Mouse (Mus musculus): ENCODE data around the gene Mrpl16. TPM values are rescaled to one million over a fixed set of nuclear protein-coding genes. Genes with fewer than 3 reads are reported as not detected.

The Mrpl16 gene
- total and polyA plus RNA-seq, 3 experiments: 46.8 to 58.3 TPM; not detected in 1

DNA sequence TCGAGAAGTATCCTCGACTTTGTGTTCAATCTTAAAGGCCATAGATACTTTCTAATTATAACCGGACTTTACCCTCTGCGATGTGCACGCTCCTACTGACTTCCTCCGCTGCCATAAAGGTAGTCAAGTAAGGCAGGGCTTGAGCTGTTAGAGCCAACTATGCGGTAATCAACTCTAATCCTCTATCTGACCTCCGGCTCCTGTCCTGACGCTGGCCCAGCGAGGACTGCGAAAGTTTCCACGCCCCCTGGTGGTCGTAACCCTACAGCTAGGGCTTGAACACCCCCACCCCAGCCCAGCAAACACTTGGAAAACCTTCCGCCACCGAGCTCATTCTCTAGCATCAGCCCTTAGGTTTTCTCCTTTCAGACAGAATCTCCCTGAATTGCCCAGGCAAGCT lies 49.6 kb downstream of the Mrpl16 start:
- Histone ChIP-seq H3K9ac (ENCODE audit: control insufficient read depth, low read depth, low read length, poor library complexity, severe bottlenecking) (no peak overlapping the region), H3K79me2 (ENCODE audit: control insufficient read depth, insufficient read depth, low read length, poor library complexity) (no peaks in the 10 kb centered on the region), H3K27ac (ENCODE audit: control insufficient read depth, low read depth, low read length) (no peak overlapping the region), H3K27me3 (ENCODE audit: control insufficient read depth in 1 of 2, insufficient read depth in 2 of 2, low read length in 2 of 2) (no peaks in the 10 kb centered on the region; a peak in 1 of 4 replicates), H3K4me1 (ENCODE audit: control insufficient read depth in 1 of 2, insufficient read depth in 2 of 2, low read length in 2 of 2) (peaks cover 0 to 2% of the 10 kb centered on the region in 2 experiments; a peak in 1 of 4 replicates), H3K36me3 (ENCODE audit: control insufficient read depth in 1 of 2, insufficient read depth in 2 of 2, low read length in 2 of 2) (no peaks in the 10 kb centered on the region), H3K9me3 (replicated peaks; ENCODE audit: insufficient read depth, low read length) (no peaks in the 10 kb centered on the region), H3K4me3 (ENCODE audit: control insufficient read depth in 1 of 2, insufficient read depth in 1 of 2, low read depth in 2 of 2, low read length in 2 of 2) (no peak overlapping the region)
- no peak for TF ChIP-seq USF2 (IDR thresholded peaks at IDR 0.05; ENCODE audit: borderline replicate concordance in 1 of 2, insufficient read depth in 1 of 2, low read depth in 1 of 2, low read length in 2 of 2)
- peak; percentile 48 for TF ChIP-seq SMC3 (IDR thresholded peaks at IDR 0.05; ENCODE audit: low read depth, low read length)
- TF ChIP-seq ZMIZ1 (IDR thresholded peaks at IDR 0.05; ENCODE audit: low read depth, low read length): no peak
- no peak for TF ChIP-seq MYC (IDR thresholded peaks at IDR 0.05; ENCODE audit: low read depth, low read length)
- no peak for TF ChIP-seq KAT2A (conservative IDR thresholded peaks at IDR 0.05; ENCODE audit: low read depth, low read length)
- no peak for TF ChIP-seq MAFK (IDR thresholded peaks at IDR 0.05; ENCODE audit: borderline replicate concordance, low read depth, low read length)
- no peak for TF ChIP-seq USF1 (IDR thresholded peaks at IDR 0.05; ENCODE audit: low read depth, low read length)
- TF ChIP-seq MXI1 (IDR thresholded peaks at IDR 0.05; ENCODE audit: low read depth, low read length): no peak
- no peak for TF ChIP-seq ZKSCAN1 (IDR thresholded peaks at IDR 0.05; ENCODE audit: low read depth, low read length)
- TF ChIP-seq HCFC1 (IDR thresholded peaks at IDR 0.05; ENCODE audit: low read depth, low read length): no peak
- no peak for TF ChIP-seq SIN3A (IDR thresholded peaks at IDR 0.05; ENCODE audit: low read length)
- TF ChIP-seq ETS1 (IDR thresholded peaks at IDR 0.05; ENCODE audit: low read depth, low read length): no peak
- TF ChIP-seq POLR2AphosphoS2 (IDR thresholded peaks at IDR 0.05; ENCODE audit: low read length): no peak
- TF ChIP-seq CTCF (IDR thresholded peaks at IDR 0.05 in 2 of 3, conservative IDR thresholded peaks at IDR 0.05 in 1 of 3; ENCODE audit: control insufficient read depth in 1 of 3, insufficient read depth in 1 of 3, low read depth in 2 of 3, low read length in 3 of 3, poor library complexity in 1 of 3, severe bottlenecking in 1 of 3): peak in 2 of 3 experiments; percentile 35 to 46; a peak in 5 of 6 replicates
- TF ChIP-seq MAX (IDR thresholded peaks at IDR 0.05; ENCODE audit: low read length): no peak
- no peak for TF ChIP-seq TBP (IDR thresholded peaks at IDR 0.05; ENCODE audit: low read depth, low read length)
- no peak for TF ChIP-seq NELFE (IDR thresholded peaks at IDR 0.05; ENCODE audit: low read depth, low read length)
- TF ChIP-seq GATA1 (IDR thresholded peaks at IDR 0.05; ENCODE audit: low read depth, low read length): no peak
- no peak for TF ChIP-seq CHD1 (IDR thresholded peaks at IDR 0.05; ENCODE audit: low read depth, low read length)
- TF ChIP-seq RAD21 (IDR thresholded peaks at IDR 0.05; ENCODE audit: low read depth, low read length): peak; percentile 2; the same call in 1 of the 2 replicates
- no peak for TF ChIP-seq BHLHE40 (IDR thresholded peaks at IDR 0.05; ENCODE audit: borderline replicate concordance, low read depth, low read length)
- TF ChIP-seq UBTF (IDR thresholded peaks at IDR 0.05; ENCODE audit: borderline replicate concordance, insufficient read depth, low read depth, low read length): no peak
- peak; percentile 22 for DNase-seq (ENCODE audit: low read depth, low spot score)
